Mouse (Mus musculus) left cerebral cortex, adult 11 months (tissue): Measurements from ENCODE around the gene Wdr17.
"Not testable (repeated sequence)": the region's sequence is repeated elsewhere in the genome, so short reads cannot be mapped to it uniquely, and the experiment has no call there.

ENCODE experiments used
- DNase-seq: peaks from one replicate; pipeline ENCODE4 v3.0.0; 2022; ENCODE audit warnings: low spot score

The Wdr17 gene

GRCm38 (mm10) chr8:54791858-54792698, 94.9 kb downstream of the Wdr17 start:
- DNase-seq = no peak

DNA sequence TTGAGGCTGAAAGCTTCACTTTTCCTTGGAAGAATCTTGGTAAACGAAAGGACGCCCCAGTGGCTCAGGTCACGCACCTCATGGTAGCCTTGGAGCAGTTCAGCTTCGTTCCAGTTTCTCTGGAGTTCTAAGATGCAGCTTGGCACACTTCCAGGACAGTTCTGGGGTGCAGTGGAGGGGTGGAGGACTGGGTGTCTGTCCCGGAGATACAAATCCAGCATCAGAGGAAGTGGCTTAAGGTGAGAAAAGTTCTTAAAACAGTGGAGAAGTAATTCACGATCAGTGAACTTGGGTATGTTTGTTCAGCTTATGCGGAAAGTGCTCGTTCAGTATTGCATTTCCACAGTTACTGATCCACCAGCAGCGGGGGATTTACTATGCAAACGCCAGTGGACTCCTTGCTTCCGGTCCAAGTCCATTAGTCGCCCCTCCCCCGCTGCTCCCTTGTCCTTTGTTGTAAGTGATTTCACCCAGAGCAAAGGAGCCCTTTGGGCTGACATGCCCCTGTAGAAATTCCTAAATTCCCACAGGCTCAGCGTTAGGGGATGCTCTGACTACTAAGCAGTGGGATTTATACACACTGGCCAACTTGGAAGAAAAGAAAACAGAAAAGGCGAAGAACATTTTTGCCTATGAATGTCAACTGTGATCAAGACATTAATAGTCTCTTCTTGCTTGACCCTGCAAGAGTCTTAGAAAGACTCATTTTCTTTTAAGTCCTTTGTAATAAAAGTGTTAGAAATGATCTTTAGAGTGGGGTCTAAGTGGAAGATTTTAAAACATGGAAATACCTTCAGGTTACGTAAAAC, 106.6 kb downstream of the Wdr17 start:
- DNase-seq = peak; percentile 39

GRCm38 (mm10) chr8:54779317-54780133, 107.5 kb downstream of the Wdr17 start:
- DNase-seq = no peak

- DNase-seq = no peak
Observed at GRCm38 (mm10) chr8:54777012-54777411, 110.0 kb downstream of the Wdr17 start.

DNA sequence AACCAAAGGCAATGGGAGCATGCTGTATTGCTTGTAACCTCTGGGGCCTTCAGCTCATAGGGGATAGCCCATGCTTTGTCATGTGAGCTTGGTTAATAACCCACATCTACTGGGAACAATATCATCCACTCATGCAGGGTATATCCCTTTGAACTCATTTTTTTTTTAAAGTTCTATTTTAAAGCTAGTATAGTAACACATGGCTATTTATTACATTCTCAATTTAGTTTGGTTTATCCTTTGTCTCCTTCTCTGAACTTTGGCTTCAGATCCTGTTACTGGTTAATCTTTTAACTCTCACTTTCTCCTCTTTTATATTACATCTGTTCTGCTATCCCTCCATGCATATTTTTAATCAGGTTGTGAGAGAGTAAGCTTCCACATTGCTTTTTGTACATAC, 110.7 kb downstream of the Wdr17 start:
- DNase-seq = no peak

DNA sequence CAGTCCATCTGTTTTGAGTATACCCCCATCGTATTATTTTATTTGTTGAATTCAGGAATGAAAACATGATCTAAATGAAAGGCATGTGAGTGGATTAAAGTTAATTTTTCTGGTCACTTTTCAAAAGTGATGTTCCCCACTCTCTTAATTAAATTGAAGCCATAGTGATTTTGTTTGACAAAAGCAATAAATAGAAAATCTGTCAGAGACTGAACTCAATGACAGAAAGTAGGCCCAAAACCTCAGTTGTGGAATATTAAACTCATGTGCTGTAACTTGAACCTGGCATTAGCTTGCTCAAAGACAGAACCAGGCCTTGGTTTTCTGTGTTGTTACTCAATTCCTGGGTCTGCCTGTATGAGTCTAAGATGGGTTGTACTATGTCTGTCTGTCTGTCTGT, 129.3 kb downstream of the Wdr17 start:
- no peak for DNase-seq

GRCm38 (mm10) chr8:54736660-54737312, 150.2 kb downstream of the Wdr17 start:
- DNase-seq = no peak

DNA sequence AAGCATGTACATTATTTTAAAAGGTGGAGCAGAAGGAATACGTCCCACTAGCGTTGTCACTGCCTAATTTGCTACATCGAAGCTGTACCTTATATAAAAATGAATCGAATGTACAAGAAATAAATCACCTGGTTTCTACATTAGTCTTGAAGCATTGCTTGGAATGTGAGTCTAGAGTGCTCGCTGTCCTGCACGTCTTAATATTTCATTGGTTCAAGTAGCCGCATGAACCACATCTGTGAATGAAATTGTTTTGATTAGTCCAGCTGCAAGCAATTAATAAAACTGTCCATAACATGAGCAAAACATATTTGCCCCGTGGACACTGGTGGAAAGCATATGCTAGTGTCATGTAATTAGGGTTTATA, 162.3 kb downstream of the Wdr17 start:
- no peak for DNase-seq

DNA sequence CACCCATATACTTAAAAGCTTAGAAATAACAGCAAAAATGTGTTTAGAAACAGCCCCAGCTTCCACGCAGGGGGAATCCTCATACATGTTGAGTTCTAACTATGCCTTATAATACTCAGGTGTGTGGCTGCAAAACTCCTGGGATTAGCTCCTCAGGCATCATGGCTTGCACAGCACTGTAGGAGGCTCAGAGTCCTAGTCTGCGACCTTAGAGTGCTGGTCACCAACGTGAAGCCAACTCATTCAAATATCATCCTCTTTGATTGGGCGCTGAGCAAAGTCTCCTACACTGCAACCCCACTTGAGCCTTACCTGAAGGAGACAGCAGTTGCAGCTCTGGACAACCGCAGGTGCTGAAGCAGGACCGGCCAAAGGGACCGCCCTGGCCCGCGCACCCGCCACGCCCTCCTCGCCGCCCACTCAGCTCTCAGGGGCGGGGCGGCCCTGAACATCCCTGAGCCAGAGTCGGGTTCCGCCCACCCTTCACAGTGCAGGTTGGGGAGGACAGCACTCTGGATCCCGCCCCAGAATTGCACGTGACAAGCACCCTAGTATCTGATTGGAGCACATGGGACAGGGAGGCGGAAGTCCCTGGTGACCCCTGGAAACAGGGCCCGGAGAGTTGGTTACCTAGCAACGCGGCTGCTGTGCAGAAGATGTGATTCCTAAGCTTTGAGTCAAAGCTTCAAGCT, 162.9 kb downstream of the Wdr17 start:
- peak; percentile 96 for DNase-seq

DNA sequence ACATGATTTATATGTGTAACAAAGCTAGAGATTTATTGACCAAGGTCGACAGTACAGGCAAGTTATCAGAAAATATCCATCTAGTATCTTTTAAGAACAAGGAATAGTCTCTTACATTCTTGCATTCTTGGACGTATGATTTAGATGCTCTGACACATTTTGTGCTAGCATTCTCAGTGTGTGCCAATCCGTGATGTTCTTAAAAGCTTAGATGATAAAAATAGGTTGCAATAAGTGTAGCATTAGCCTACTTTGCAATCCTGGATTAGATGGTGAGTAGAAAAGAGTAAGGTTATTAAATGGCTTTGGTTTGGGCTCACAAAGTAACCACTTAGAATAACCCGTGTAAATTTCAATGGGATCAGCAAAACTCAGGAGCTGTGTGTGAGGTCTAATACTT, 168.5 kb downstream of the Wdr17 start:
- no peak for DNase-seq

DNA sequence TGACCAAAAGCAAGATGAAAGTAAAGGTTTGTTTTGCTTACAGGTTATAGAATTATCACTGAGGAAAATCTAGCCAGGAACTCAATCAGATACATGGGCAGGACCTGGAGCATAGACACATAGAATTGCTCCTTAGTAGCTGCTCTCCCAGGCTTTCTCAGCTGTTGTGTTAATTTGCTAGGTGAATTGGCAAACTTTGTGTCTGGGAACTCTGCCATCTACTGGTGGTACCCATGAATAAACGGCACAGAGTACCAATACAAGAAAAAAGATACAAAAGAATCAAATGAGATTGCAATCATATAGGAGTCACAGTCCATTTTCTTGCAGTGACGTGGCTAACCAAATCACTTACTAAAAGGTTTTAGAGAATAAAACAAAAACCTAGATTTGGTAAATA, 181.2 kb downstream of the Wdr17 start:
- no peak for DNase-seq

DNA sequence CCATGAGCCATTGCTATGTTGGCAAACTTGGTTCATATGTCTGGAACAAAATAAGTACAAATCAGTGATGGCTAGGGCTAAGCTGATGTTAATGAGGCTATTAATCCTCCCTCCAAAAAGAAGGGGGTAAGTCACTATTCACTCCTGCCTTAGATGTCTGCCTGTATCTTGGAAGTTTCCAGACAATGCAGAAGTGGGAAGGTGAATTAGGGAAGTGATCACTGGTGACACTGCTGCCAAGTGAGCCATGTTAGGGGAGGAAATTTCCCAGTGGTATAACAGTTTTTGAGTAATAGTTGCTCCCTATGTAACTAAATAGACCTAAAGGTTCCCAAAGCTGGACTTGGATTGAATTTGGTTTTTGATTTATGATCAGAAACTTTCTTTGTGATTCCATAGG, 215.2 kb downstream of the Wdr17 start:
- DNase-seq = no peak

- peak; percentile 55 for DNase-seq
Observed at GRCm38 (mm10) chr8:54667756-54668155, 219.2 kb downstream of the Wdr17 start.

DNA sequence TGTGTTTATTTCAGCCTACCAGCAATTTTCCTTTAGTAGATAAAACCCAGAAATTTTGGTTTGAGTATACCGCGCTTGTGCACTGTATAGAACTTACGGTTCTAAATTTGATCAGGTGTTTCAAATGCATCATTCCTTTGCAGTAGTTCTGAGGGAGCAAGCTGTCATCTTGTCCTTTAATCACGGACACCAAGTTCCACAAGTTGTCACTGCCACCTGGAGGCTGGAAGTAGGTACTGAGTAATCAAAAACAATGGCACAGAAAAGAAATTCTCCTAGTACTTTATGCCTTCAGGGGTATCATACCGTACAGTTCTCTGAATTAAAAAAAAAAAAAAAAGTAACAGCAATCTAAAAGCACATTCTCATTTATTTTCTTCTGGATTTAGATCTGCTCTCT, 226.3 kb downstream of the Wdr17 start:
- DNase-seq = peak; percentile 29

GRCm38 (mm10) chr8:54659703-54660102, 227.3 kb downstream of the Wdr17 start:
- no peak for DNase-seq

DNA sequence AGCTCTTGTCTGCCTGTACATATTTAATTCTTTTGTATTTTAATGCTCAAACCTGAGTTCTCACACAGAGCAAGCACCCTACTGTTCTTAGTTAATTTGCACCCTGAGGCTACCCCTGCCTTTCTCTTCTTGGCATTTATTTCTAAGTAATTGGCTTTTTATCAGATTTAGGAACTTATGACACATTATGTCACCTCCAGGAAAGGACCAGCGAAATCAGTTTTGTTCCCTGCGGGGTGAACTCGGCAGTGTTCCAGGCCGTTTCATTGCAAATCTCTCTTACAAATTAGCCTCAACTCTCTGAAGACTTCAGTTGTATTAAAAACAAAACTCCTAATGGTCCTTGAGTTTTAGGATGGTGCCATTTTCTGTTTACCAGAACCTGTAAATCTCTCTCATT, 248.3 kb downstream of the Wdr17 start:
- DNase-seq = no peak

DNA sequence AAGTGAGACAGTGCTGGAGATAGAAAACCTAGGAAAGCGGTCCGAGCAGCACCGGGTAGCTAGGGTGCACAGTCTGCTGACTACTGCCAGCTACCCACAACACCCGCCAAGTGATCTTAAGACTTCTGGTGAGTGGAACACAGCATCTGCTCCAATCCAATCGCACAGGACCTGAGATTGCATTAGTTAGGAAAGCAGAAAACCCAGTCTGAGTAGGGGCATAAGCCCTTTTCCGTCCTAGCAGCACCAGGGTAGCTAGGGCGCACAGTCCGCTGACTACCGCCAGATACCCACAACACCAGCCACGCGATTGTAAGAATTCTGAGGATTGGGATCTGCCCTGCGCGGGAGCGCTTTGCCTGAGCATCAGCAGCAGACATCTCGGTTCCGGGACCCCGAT, 270.3 kb downstream of the Wdr17 start:
- not testable (repeated sequence) for DNase-seq

DNA sequence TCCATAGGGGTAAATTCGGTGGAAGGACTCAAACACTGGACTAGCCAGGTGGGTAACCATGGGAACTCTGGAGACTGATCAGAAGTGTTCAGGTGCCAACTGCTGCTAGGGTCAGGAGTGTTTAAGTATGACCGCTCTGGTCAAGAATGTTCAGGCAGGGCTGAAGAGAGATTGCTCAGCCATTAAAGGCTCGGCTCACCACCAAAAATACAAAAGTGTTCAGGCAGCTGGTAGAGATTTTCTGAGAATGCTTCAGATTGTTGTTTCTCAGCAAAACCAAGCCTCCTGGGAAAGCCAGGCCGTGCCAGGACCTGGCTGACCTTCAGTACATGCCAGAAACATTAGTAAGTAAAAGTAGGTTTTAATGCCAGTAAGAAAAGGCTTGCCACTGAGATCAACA, 276.7 kb downstream of the Wdr17 start:
- DNase-seq = no peak

DNA sequence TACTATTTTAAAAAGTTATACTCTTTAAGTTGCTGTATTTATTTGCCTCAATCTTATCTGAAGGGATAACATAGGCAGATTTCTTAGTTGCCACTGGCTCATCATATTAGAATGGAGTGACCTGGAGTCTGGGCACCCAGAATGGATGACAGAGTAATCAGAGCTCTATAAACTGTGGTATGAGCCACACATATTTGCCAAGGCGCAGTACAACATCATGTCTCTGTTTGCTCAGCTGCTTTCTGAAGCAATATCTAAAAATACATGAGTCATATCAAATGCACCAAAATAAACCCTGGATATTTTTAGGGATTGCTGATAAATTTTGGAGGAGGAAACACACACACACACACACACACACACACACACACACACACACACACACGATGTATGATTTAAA, 277.6 kb downstream of the Wdr17 start:
- DNase-seq = no peak

DNA sequence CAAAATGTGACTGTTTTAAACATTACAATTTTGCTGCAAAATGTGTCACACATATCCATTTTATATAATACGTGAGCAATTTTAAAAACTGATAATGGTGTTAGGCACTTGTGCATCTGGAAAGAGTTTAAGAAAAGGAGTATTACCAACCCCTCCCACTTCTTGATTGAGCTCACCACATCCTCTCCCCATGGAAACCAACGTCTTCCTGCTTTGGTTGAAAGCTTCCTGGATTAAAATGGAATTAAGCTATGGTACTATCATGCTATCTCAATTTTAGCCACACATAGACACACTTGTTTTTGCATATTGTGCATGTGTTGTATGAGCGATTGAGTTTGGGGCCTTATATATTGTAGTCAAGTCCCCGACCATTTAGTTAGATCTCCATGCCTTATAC, 283.5 kb downstream of the Wdr17 start:
- DNase-seq = no peak

- DNase-seq = peak; percentile 30
Observed at GRCm38 (mm10) chr8:54600671-54601251, 286.2 kb downstream of the Wdr17 start, which contains the start of gene Spata4. Gene Spata4 (plus strand): TSS chr8:54600781.
